Mouse (Mus musculus) heart, embryonic 11.5 days (tissue): ENCODE data around the gene Psmc2. TPM values are rescaled to one million over a fixed set of nuclear protein-coding genes. Genes with fewer than 3 reads are reported as not detected.

Source experiments
- ATAC-seq: fragments of 200-750 bp; cut with Nextera tagmentation; replicated peaks from 2 replicates; pipeline ENCODE4 v1.8.0; 2017; ENCODE audit warnings: moderate library complexity; ENCODE audit not compliant: insufficient number of reproducible peaks, low FRiP score, low TSS enrichment
- H3K27ac ChIP-seq: fragments of 300-500 bp; sonication (generic); 2 replicates; pipeline ENCODE4 v1.5.1; 2014; ENCODE audit warnings: mild to moderate bottlenecking, low read depth, low read length
- H3K27me3 ChIP-seq: fragments of 300-500 bp; sonication (generic); 2 replicates; pipeline ENCODE4 v1.6.1; 2014; ENCODE audit warnings: mild to moderate bottlenecking, low read length, mixed read lengths; ENCODE audit not compliant: control insufficient read depth, insufficient read depth
- H3K36me3 ChIP-seq: fragments of 300-500 bp; sonication (generic); 2 replicates; pipeline ENCODE4 v1.6.1; 2014; ENCODE audit warnings: mild to moderate bottlenecking, low read length, moderate library complexity, mixed read lengths; ENCODE audit not compliant: control insufficient read depth, insufficient read depth
- H3K4me1 ChIP-seq: fragments of 300-500 bp; sonication (generic); 2 replicates; pipeline ENCODE4 v1.6.1; 2014; ENCODE audit warnings: low read length; ENCODE audit not compliant: control insufficient read depth, insufficient read depth
- H3K4me2 ChIP-seq: fragments of 300-500 bp; sonication (generic); 2 replicates; pipeline ENCODE4 v1.6.1; 2014; ENCODE audit warnings: mild to moderate bottlenecking, moderate library complexity
- H3K4me3 ChIP-seq: fragments of 300-500 bp; sonication (generic); 2 replicates; pipeline ENCODE4 v1.5.1; 2014; ENCODE audit warnings: low read depth, low read length
- H3K9ac ChIP-seq: fragments of 300-500 bp; sonication (generic); 2 replicates; pipeline ENCODE4 v1.6.1; 2014; ENCODE audit warnings: mild to moderate bottlenecking, low read depth, low read length, moderate library complexity
- H3K9me3 ChIP-seq: fragments of 300-500 bp; sonication (generic); replicated peaks from 2 replicates; pipeline ENCODE4 v1.6.1; 2016; ENCODE audit warnings: low read length; ENCODE audit not compliant: control insufficient read depth
- WGBS: fragments of 180-500 bp; shearing (Covaris S2); extraction: QIAGEN DNeasy Blood & Tissue Kit; methylation state at CpG from one replicate; pipeline ENCODE4 v1.1.7; 2014; ENCODE audit not compliant: insufficient replicate concordance; 5-methylcytosine and 5-hydroxymethylcytosine counted together
- polyA plus RNA-seq: library from polyadenylated mRNA; unstranded; fragments of >200 nt; fragmentation: Nextera tagmentation; extraction: Ambion mirVana; gene quantifications from 2 replicates; pipeline ENCODE4 v1.2.1, GENCODE M21; 2014

Gene Psmc2
- polyA plus RNA-seq, 1 experiment from 2014 or later, result 165 TPM

DNA sequence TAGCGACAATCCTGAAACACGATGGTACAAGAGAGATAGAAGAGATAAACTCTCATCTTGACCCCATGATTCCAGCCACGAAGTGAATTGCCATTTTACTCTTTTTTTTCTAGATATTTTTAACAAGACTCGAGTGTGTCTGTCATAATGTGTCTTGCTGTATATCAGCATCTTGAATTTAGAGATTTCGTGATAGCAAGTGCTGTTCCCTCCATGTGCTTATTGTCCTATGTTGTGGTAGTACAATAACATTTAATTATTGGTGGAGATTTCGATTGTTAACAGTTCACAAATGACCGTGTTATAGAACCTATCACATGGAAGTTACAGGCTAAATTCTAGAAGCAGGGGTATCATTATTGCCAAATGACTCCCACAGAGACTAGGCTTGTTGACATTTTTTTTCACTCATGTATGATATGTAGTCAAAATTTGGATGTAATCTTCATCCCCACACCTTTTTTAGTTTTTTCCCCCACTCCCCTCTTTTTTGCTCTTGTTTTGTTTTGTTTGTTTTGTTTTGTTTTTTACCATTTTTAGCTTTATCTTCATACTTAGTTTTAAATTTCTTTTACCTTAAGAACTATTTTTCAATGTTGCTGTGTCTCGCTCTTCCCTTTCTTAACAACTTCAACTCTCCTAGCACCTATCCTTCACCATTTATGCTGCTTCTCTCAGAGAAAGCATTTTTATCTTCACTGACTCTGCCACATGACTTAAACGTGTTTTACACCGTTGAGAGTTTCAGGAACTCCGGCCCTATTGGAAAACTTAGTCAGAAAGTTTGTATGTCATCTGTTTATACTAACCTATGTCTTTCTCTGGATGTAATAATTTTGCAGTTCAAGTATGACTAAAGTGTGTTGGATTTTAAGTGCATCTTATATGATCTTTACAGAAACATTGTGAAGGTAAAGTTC lies 2.4 kb downstream of the Psmc2 start:
- H3K4me3 ChIP-seq, result peak overlapping the region; percentile 96
- no peaks in the 10 kb centered on the region for H3K9me3 ChIP-seq
- H3K4me2 ChIP-seq, result peak overlapping the region; percentile 75
- H3K27ac ChIP-seq, result peak overlapping the region; percentile 75
- H3K27me3 ChIP-seq, result no peaks in the 10 kb centered on the region
- peaks cover 2% of the 10 kb centered on the region for H3K4me1 ChIP-seq
- ATAC-seq, result no peak
- WGBS, result 32% methylated on average over 11 of the region's 11 CpGs
- H3K9ac ChIP-seq, result peak overlapping the region; percentile 94
- peaks cover 4% of the 10 kb centered on the region; the same call in 1 of the 2 replicates for H3K36me3 ChIP-seq

- Histone ChIP-seq H3K9ac (no peak overlapping the region), H3K36me3 (no peaks in the 10 kb centered on the region), H3K4me1 (peaks cover 2% of the 10 kb centered on the region), H3K4me2 (no peak overlapping the region), H3K9me3 (no peaks in the 10 kb centered on the region), H3K27ac (no peak overlapping the region), H3K27me3 (no peaks in the 10 kb centered on the region), H3K4me3 (no peak overlapping the region)
- WGBS, result 77% methylated on average over 5 of the region's 5 CpGs
- no peak for ATAC-seq
Observed at GRCm38 (mm10) chr5:21789061-21789460, 4.0 kb downstream of the Psmc2 start.

DNA sequence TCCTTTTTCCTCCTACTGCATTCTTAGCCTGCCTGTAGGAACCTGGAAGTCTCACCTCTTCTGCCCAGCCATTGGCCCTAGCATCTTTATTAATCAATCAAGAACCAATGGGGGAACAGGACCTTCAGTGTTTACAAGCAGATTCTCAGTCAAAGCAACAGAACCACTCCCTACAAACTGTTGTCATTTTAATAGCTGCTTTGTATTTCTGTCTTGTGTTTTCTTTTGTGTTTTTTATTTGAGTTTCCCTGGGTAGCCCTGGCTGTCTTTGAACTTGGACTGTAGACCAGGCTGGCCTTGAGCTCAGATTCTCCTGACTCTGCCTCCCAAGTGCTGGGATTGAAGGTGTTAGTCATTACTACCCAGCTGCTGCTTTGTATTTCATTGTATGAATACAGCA lies 7.1 kb downstream of the Psmc2 start:
- no peak overlapping the region for H3K27ac ChIP-seq
- H3K9ac ChIP-seq, result no peak overlapping the region
- no peak for ATAC-seq
- no peaks in the 10 kb centered on the region for H3K27me3 ChIP-seq
- H3K4me1 ChIP-seq, result peaks cover 2% of the 10 kb centered on the region
- no peaks in the 10 kb centered on the region for H3K9me3 ChIP-seq
- no peak overlapping the region for H3K4me2 ChIP-seq
- H3K36me3 ChIP-seq, result peaks cover 7% of the 10 kb centered on the region; the same call in 1 of the 2 replicates
- no peak overlapping the region for H3K4me3 ChIP-seq

DNA sequence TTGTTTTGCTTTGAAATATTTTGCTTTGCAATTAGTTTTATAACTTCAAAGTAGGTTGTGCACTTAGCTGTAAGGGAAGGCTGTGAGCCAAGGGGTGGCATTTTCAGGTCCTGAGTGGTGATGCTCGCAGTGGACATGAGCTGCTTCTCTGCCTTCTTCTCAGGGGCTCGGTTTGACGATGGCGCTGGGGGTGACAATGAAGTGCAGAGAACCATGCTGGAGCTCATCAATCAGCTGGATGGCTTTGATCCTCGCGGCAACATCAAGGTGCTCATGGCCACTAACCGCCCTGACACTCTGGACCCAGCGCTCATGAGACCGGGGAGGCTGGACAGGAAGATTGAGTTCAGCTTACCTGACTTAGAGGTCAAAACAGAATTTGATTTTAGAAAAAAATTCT lies 17.8 kb downstream of the Psmc2 start:
- Histone ChIP-seq H3K36me3 (peaks cover 36% of the 10 kb centered on the region), H3K4me2 (no peak overlapping the region), H3K27ac (no peak overlapping the region), H3K4me3 (no peak overlapping the region), H3K27me3 (no peaks in the 10 kb centered on the region), H3K9ac (no peak overlapping the region), H3K4me1 (no peaks in the 10 kb centered on the region), H3K9me3 (no peaks in the 10 kb centered on the region)
- WGBS, result 92% methylated on average over 9 of the region's 9 CpGs
- no peak for ATAC-seq

DNA sequence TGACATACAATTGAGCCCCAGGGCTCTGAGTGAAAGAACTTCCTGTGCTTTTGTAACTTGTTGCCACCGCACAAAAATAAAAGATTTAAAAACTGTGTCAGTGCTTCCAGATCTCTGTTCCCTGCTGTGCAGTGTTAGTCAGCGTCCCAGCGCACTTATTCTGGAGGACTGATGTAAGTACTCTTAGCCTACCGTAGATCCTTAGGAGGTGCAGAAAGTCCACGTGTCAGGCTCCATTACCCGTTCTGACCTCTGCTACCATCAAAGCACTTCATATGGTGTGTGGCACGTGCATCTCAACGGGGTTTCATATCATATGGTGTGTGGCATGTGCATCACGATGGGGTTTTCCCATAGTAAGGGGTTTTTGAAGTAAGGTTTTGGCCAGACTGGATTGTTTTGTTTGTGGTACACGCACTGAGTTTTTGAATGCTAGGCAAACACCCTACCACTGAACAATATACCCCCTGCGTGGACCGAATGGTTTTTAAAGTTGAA lies 18.7 kb downstream of the Psmc2 start:
- ATAC-seq, result no peak
- no peaks in the 10 kb centered on the region for H3K4me1 ChIP-seq
- peaks cover 36% of the 10 kb centered on the region for H3K36me3 ChIP-seq
- 95% methylated on average over 12 of the region's 12 CpGs for WGBS
- no peaks in the 10 kb centered on the region for H3K9me3 ChIP-seq
- no peak overlapping the region for H3K4me2 ChIP-seq
- no peak overlapping the region for H3K27ac ChIP-seq
- H3K27me3 ChIP-seq, result no peaks in the 10 kb centered on the region
- no peak overlapping the region for H3K9ac ChIP-seq
- no peak overlapping the region for H3K4me3 ChIP-seq

GRCm38 (mm10) chr5:21804837-21805236 lies 19.8 kb downstream of the Psmc2 start:
- Histone ChIP-seq H3K27ac (no peak overlapping the region), H3K36me3 (peaks cover 29% of the 10 kb centered on the region), H3K9me3 (no peaks in the 10 kb centered on the region), H3K4me3 (no peak overlapping the region), H3K27me3 (no peaks in the 10 kb centered on the region), H3K4me1 (no peaks in the 10 kb centered on the region), H3K9ac (no peak overlapping the region), H3K4me2 (no peak overlapping the region)
- WGBS, result 46% methylated on average over 4 of the region's 4 CpGs
- no peak for ATAC-seq

DNA sequence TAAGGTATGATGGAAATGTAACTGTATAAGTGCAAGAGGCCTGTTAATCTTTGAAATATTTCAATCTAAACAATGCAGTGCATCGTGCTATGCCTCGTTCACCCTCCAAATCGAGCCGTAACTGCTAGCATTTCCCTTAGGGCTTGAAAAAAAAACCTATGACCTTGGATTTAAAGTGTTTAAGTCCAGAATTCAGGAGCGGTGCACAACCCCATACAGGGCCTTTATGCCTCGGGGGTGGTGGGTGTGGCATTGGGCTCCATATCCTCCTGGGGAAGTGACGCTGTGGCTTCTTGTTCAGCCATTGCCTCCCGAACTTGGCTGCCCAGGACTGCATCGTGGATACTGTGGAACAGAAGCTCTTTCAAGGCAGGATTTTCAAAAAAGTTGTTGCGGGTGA lies 25.8 kb downstream of the Psmc2 start:
- WGBS, result 75% methylated on average over 10 of the region's 10 CpGs
- Histone ChIP-seq H3K27ac (no peak overlapping the region), H3K9me3 (no peaks in the 10 kb centered on the region), H3K4me3 (no peak overlapping the region), H3K4me1 (no peaks in the 10 kb centered on the region), H3K27me3 (no peaks in the 10 kb centered on the region), H3K9ac (no peak overlapping the region), H3K36me3 (no peaks in the 10 kb centered on the region), H3K4me2 (no peak overlapping the region)
- no peak for ATAC-seq

GRCm38 (mm10) chr5:21813994-21814393 lies 28.9 kb downstream of the Psmc2 start:
- no peak overlapping the region for H3K27ac ChIP-seq
- no peak overlapping the region for H3K4me3 ChIP-seq
- no peak for ATAC-seq
- no peak overlapping the region for H3K9ac ChIP-seq
- H3K4me2 ChIP-seq, result no peak overlapping the region
- no peaks in the 10 kb centered on the region for H3K36me3 ChIP-seq
- H3K27me3 ChIP-seq, result no peaks in the 10 kb centered on the region
- 37% methylated on average over 1 of the region's 1 CpGs for WGBS
- no peaks in the 10 kb centered on the region for H3K9me3 ChIP-seq
- H3K4me1 ChIP-seq, result no peaks in the 10 kb centered on the region

GRCm38 (mm10) chr5:21826370-21826769 lies 41.3 kb downstream of the Psmc2 start:
- Histone ChIP-seq H3K9me3 (no peaks in the 10 kb centered on the region), H3K9ac (no peak overlapping the region)
- WGBS, result 59% methylated on average over 7 of the region's 7 CpGs

More at GRCm38 (mm10) chr5:21826370-21826769, 41.3 kb downstream of the Psmc2 start:
- H3K36me3 ChIP-seq, result no peaks in the 10 kb centered on the region
- no peaks in the 10 kb centered on the region for H3K4me1 ChIP-seq
- no peak for ATAC-seq
- H3K4me3 ChIP-seq, result no peak overlapping the region
- H3K4me2 ChIP-seq, result no peak overlapping the region
- H3K27me3 ChIP-seq, result no peaks in the 10 kb centered on the region
- no peak overlapping the region for H3K27ac ChIP-seq
